Mouse (Mus musculus) heart, postnatal 0 days (tissue): ENCODE results near the gene Wfdc12.

ENCODE experiments used
- CTCF ChIP-seq: IDR thresholded peaks from 2 replicates; pipeline ENCODE4 v1.5.1; 2016; ENCODE audit warnings: antibody characterized with exemption, control low read depth, low read depth
- EP300 ChIP-seq: IDR thresholded peaks from 2 replicates; pipeline ENCODE4 v1.6.1; 2016; ENCODE audit warnings: antibody characterized with exemption, low read depth

DNA sequence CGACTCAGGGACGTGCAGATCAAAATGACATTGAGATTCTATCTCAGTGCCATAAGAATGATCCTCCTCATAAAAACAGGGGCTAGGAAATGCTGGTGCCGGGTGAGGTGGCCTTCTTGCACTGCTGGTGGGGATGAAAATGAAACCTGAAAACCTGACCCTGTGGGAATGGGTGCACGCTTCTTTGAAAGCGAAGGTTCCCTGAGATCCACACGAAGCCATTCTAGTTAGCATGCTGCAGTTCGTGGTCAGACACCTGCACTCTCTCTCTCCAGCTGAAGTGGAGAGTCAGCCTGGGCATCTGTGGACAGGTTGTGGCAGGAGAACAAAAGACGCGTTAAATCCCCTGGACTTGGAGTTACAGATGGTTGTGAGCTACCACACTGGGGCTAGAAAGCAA lies 28.9 kb upstream of the Wfdc12 start:
- TF ChIP-seq CTCF (no peak), EP300 (no peak)
